Mouse (Mus musculus) spleen, adult 2 months (tissue): Measurements from ENCODE around the gene Hbs1l.

Source experiments
- CTCF ChIP-seq: fragments of 200-500 bp; IDR thresholded peaks from 2 replicates; pipeline ENCODE4 v1.5.1; 2011; ENCODE audit warnings: mild to moderate bottlenecking, inconsistent platforms; ENCODE audit not compliant: insufficient read depth, insufficient read length, insufficient replicate concordance; ENCODE audit errors: extremely low read depth
- POLR2A ChIP-seq: fragments of 200-500 bp; IDR thresholded peaks from 2 replicates; pipeline ENCODE4 v1.6.1; 2011; ENCODE audit warnings: low read depth, low read length, inconsistent platforms

DNA sequence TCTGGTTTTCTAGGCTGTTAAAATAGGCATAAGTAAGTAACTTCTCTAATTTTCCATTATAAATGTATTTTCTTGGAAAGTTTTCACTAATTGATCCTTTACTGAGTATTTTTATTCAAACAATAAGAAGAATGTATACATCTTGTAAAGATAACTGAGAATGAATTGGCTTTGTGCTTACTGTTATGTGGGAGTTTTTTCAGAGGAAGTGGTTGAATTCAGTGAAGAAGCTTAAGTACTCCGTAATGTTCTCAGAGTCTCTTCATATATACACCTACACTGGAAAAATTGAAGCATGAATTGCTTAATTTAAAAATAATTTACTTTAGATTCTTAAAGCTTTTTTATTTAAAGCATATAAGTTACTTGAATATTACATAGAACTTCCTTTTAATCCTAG lies 23.2 kb downstream of the Hbs1l start:
- TF ChIP-seq POLR2A (no peak), CTCF (no peak)
